Mouse (Mus musculus) forebrain, postnatal 0 days (tissue): ENCODE measurements around the gene Olfr2. TPM values are rescaled to one million over a fixed set of nuclear protein-coding genes. Genes with fewer than 3 reads are reported as not detected.

ENCODE experiments used
- ATAC-seq: fragments of 200-750 bp; cut with Nextera tagmentation; 2 replicates; pipeline ENCODE4 v1.8.0; 2017; ENCODE audit warnings: mild to moderate bottlenecking, moderate library complexity
- DNase-seq: peaks from one replicate; pipeline ENCODE4 v3.0.0-alpha.2; 2015
- H3K27ac ChIP-seq: fragments of 300-500 bp; sonication (generic); 2 replicates; pipeline ENCODE4 v1.5.1; 2014; ENCODE audit warnings: low read depth, mild to moderate bottlenecking, antibody characterized with exemption, low read length, moderate library complexity, mixed read lengths
- H3K27me3 ChIP-seq: fragments of 300-500 bp; sonication (generic); 2 replicates; pipeline ENCODE4 v1.6.1; 2014; ENCODE audit warnings: mild to moderate bottlenecking, low read length, mixed read lengths; ENCODE audit not compliant: insufficient read depth
- H3K36me3 ChIP-seq: fragments of 300-500 bp; sonication (generic); 2 replicates; pipeline ENCODE4 v1.6.1; 2014; ENCODE audit warnings: mild to moderate bottlenecking, moderate library complexity; ENCODE audit not compliant: insufficient read depth
- H3K4me1 ChIP-seq: fragments of 300-500 bp; sonication (generic); 2 replicates; pipeline ENCODE4 v1.6.1; 2014; ENCODE audit warnings: antibody characterized with exemption; ENCODE audit not compliant: insufficient read depth
- H3K4me2 ChIP-seq: fragments of 300-500 bp; sonication (generic); 2 replicates; pipeline ENCODE4 v1.6.1; 2014; ENCODE audit warnings: low read depth, mild to moderate bottlenecking, moderate library complexity
- H3K4me3 ChIP-seq: fragments of 300-500 bp; sonication (generic); 2 replicates; pipeline ENCODE4 v1.5.1; 2014; ENCODE audit warnings: low read depth, low read length, mixed read lengths
- H3K9ac ChIP-seq: fragments of 300-500 bp; sonication (generic); 2 replicates; pipeline ENCODE4 v1.6.1; 2014; ENCODE audit warnings: mild to moderate bottlenecking
- H3K9me3 ChIP-seq: fragments of 300-500 bp; sonication (generic); 2 replicates; pipeline ENCODE4 v1.6.1; 2016; ENCODE audit warnings: low read length
- CTCF ChIP-seq: sonication (generic); IDR thresholded peaks from 2 replicates; pipeline ENCODE4 v1.5.1; 2016; ENCODE audit warnings: antibody characterized with exemption, control low read depth, low read depth
- WGBS: fragments of 180-500 bp; shearing (Covaris S2); extraction: QIAGEN DNeasy Blood & Tissue Kit; methylation state at CpG from one replicate; pipeline ENCODE4 v1.1.7; 2014; 5-methylcytosine and 5-hydroxymethylcytosine counted together
- polyA plus RNA-seq: library from polyadenylated mRNA; unstranded; fragments of >200 nt; fragmentation: Nextera tagmentation; extraction: Ambion mirVana; gene quantifications from 2 replicates; pipeline ENCODE4 v1.2.1, GENCODE M21; 2015
- total RNA-seq: library from RNA; depleted of rRNA; stranded (reverse); fragments of >200 nt; gene quantifications from 2 replicates; pipeline ENCODE4 v1.2.3, GENCODE M21; 2014; rRNA removed

Gene Olfr2
- total RNA-seq (not detected in 2 replicates), polyA plus RNA-seq (not detected in 2 replicates)

DNA sequence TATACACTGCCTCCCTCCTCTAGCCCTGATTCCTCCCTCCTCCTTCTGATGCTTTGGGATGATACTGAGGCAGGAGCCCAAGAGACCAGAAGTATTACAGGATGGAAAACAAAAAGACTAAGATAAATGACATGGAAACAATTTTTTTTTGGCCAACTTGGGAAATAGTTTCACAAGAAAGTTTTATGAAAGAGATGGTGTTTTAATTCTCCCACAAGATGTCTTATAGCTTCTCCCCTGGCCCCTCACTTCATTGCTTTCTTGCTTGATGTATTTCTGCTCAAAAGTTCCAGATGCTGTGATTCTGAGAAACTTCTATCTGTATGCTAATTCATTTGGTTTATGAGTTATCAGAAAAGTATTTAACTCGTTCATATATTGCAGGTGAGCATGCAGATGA, at the start of gene Olfr2:
Olfr2 (minus strand) TSS at position 101 of the 400 bp plus-strand sequence.
- H3K9me3 ChIP-seq, result no peaks in the 10 kb centered on the region
- no peaks in the 10 kb centered on the region for H3K4me1 ChIP-seq
- H3K4me3 ChIP-seq, result no peak within 1 kb of the TSS
- H3K4me2 ChIP-seq, result no peak within 1 kb of the TSS
- no peaks in the 10 kb centered on the region for H3K27me3 ChIP-seq
- no peak within 1 kb of the TSS for H3K27ac ChIP-seq
- no peak for ATAC-seq
- no peak for DNase-seq
- no peak within 1 kb of the TSS for H3K9ac ChIP-seq
- H3K36me3 ChIP-seq, result no peaks in the 10 kb centered on the region
- TF ChIP-seq CTCF, result no peak
- WGBS, result 41% methylated on average over 1 of the region's 1 CpGs

DNA sequence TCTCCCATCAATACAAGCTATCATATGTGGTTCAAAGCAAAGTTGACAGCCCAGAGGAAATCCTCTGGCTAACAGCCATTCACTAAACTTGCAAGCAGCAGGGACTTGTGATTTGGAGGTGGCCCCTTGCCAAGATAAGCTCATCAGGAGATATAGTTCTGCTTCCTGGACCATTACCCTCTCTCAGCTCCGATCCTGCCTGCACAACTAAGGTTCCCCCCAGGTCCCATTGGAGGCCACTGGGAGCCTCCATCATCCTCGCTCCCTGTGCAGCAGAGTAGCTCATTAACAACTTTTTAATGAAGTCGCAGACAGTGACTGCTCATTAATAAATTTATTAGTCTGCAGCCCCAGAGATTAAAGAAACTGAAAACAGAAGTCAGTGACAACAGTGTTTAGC, 41.7 kb upstream of the Olfr2 start:
- DNase-seq (no peak), ATAC-seq (no peak)
- TF ChIP-seq CTCF, result no peak
- Histone ChIP-seq H3K4me1 (no peaks in the 10 kb centered on the region), H3K36me3 (no peaks in the 10 kb centered on the region), H3K27me3 (no peaks in the 10 kb centered on the region), H3K4me3 (no peak overlapping the region), H3K27ac (no peak overlapping the region), H3K9me3 (no peaks in the 10 kb centered on the region), H3K9ac (no peak overlapping the region), H3K4me2 (no peak overlapping the region)
- WGBS, result 43% methylated on average over 3 of the region's 3 CpGs

DNA sequence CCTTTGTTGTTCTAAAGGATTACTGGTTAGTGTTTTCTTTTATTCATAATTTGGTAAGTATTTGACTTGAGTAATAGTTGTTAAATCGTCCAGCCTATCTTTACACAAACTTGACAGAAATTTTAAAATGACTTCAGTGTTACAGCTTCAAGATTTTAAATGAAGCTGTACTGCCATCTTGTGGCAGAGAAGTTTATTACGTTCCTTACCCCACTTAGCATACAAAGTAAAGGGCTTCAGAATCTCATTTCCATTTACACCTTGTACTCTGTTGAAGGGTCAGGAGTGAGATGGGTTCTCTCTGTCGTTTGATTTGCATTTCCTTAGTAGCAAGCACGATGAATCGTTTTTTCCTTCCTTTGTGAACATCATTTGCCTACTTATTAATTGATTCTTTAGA, 40.0 kb upstream of the Olfr2 start:
- Histone ChIP-seq H3K27me3 (no peaks in the 10 kb centered on the region), H3K4me1 (no peaks in the 10 kb centered on the region), H3K9me3 (no peaks in the 10 kb centered on the region), H3K4me2 (no peak overlapping the region), H3K27ac (no peak overlapping the region), H3K36me3 (no peaks in the 10 kb centered on the region), H3K4me3 (no peak overlapping the region), H3K9ac (no peak overlapping the region)
- WGBS, result 5% methylated on average over 5 of the region's 5 CpGs
- TF ChIP-seq CTCF, result peak; percentile 71
- ATAC-seq (peak; percentile 55), DNase-seq (peak; percentile 79)

DNA sequence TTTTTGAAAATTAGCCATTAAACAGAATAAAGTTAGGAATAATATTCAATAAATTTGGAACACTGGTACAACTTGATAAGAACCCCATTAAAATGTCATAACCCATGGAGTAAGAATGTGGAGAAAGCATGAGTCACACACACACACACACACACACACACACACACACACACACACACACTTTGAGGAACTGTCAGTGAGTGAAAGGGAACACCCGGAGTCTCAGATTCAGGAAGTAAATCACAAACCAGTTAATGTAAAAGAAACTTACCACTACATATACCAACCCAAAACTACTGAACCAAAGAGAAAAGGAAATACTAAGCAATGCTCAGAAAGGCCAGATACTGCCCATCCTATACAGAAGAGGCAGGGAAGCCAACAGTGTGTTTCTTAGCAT, 38.5 kb upstream of the Olfr2 start:
- Histone ChIP-seq H3K4me2 (no peak overlapping the region), H3K27ac (no peak overlapping the region), H3K27me3 (no peaks in the 10 kb centered on the region), H3K9me3 (no peaks in the 10 kb centered on the region), H3K36me3 (no peaks in the 10 kb centered on the region), H3K4me1 (no peaks in the 10 kb centered on the region), H3K9ac (no peak overlapping the region), H3K4me3 (no peak overlapping the region)
- TF ChIP-seq CTCF, result no peak
- 90% methylated on average over 1 of the region's 1 CpGs for WGBS
- DNase-seq (no peak), ATAC-seq (no peak)

DNA sequence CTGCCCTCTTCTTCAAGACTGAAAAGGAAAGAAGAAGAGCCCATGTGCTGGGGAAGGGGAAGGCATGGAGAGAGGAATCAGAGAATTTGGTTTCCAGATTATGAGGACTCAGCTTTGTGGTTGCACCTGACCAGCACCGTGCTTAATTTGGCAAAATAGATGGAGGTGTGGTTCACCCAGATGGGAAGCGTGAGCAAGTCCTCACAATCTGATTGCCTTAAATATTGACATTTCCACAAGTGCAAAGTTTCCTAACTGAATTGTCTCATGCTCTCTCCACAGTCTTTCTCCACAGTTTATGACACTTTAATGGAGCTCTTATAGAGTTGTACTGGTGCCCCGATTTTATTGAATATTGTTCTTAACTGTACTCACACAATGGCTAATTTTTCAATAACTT, 37.3 kb upstream of the Olfr2 start:
- no peaks in the 10 kb centered on the region for H3K4me1 ChIP-seq
- WGBS, result 84% methylated on average over 3 of the region's 3 CpGs
- TF ChIP-seq CTCF, result no peak

DNA sequence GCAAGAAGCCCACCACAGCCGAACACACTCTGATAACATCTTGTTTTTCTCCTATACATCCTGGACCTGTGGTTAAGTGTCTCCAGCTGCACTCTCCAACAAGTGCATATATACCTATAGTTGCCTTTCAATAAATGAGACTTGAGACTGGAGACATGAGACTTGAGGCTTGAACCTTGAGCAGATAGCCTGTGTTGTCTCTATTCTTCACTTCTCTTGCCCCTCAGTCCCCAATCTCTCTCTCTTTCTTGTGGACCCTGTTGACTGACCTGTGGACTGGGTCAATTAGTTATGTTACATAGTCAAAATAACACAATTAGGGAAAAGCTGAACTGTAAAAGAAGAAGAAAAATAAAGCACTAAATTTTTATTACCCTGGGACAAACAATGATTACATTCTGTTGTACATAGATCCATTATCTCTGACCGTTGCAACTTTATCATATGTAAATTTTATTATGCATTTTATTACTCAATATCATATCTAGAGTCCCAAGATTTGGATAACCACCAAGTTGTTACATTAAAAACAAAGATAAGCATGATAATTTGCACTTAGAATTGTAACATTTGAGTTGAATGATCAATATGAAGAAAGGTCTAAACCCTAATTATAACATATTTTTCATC, 34.2 kb upstream of the Olfr2 start:
- ATAC-seq (no peak), DNase-seq (no peak)
- no peaks in the 10 kb centered on the region for H3K36me3 ChIP-seq
- H3K27me3 ChIP-seq, result no peaks in the 10 kb centered on the region
- H3K27ac ChIP-seq, result no peak overlapping the region
- no peaks in the 10 kb centered on the region for H3K9me3 ChIP-seq
- WGBS, result 81% methylated on average over 2 of the region's 2 CpGs
- no peak overlapping the region for H3K4me2 ChIP-seq
- H3K4me1 ChIP-seq, result no peaks in the 10 kb centered on the region
- H3K9ac ChIP-seq, result no peak overlapping the region
- no peak for TF ChIP-seq CTCF
- no peak overlapping the region for H3K4me3 ChIP-seq

More for the DNA sequence above, 37.3 kb upstream of the Olfr2 start:
- no peaks in the 10 kb centered on the region for H3K36me3 ChIP-seq
- DNase-seq (no peak), ATAC-seq (no peak)
- no peaks in the 10 kb centered on the region for H3K27me3 ChIP-seq
- H3K9me3 ChIP-seq, result no peaks in the 10 kb centered on the region
- no peak overlapping the region for H3K9ac ChIP-seq
- no peak overlapping the region for H3K27ac ChIP-seq
- no peak overlapping the region for H3K4me3 ChIP-seq
- H3K4me2 ChIP-seq, result no peak overlapping the region

DNA sequence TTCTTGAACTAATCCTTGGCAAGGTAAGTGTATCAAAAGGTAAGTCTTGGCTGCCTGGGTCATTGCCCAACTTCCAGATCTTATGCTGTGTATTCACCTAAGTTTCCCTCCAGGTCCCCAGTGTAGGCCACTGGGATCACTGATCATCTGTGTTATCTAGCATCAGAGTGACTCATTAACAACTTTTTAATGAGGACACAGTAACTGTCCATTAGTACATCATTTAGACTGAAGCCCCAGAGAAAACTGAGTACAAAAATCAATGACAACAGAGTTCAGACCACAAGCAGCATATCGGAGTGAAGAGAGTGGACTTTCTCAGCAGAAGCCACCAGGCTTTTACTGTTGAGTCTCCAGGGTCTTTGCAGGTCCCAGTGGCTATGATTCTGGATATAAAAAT, 25.0 kb upstream of the Olfr2 start, which contains the start of gene Olfr713:
Olfr713 (plus strand) TSS at position 301 of the 400 bp plus-strand sequence.
- Histone ChIP-seq H3K27me3 (no peaks in the 10 kb centered on the region), H3K9ac (no peak within 1 kb of the TSS), H3K4me3 (no peak within 1 kb of the TSS), H3K4me2 (no peak within 1 kb of the TSS), H3K36me3 (no peaks in the 10 kb centered on the region), H3K9me3 (no peaks in the 10 kb centered on the region), H3K27ac (no peak within 1 kb of the TSS), H3K4me1 (no peaks in the 10 kb centered on the region)
- 98% methylated on average over 1 of the region's 1 CpGs for WGBS
- DNase-seq (no peak), ATAC-seq (no peak)
- TF ChIP-seq CTCF, result no peak
